Mouse (Mus musculus) right cerebral cortex, adult 2 months (tissue): ENCODE results near the gene Bbs5.
A peak's percentile ranks its signal among the peaks of the same experiment; 100 is the strongest.
"Not testable (repeated sequence)": the region's sequence is repeated elsewhere in the genome, so short reads cannot be mapped to it uniquely, and the experiment has no call there.

Source experiments
- DNase-seq, 2 experiments: peaks; one replicate each; pipeline ENCODE4 v3.0.0; 2021 to 2022; ENCODE audit warnings: low spot score in 2 of 2

Gene Bbs5

GRCm38 (mm10) chr2:69646726-69647490, at the start of gene Bbs5:
Gene Bbs5 (plus strand): TSS chr2:69647171.
- peak; percentile 96 to 97 for DNase-seq

- no peak for DNase-seq
Measured at GRCm38 (mm10) chr2:69603726-69604393, 43.1 kb upstream of the Bbs5 start.

- DNase-seq: no peak
Measured at GRCm38 (mm10) chr2:69606621-69607020, 40.4 kb upstream of the Bbs5 start.

- DNase-seq: no peak
Measured at GRCm38 (mm10) chr2:69612237-69612636, 34.7 kb upstream of the Bbs5 start.

GRCm38 (mm10) chr2:69612716-69613115, 34.3 kb upstream of the Bbs5 start:
- DNase-seq: no peak

GRCm38 (mm10) chr2:69613237-69613636, 33.7 kb upstream of the Bbs5 start:
- no peak for DNase-seq

GRCm38 (mm10) chr2:69618336-69618735, 28.6 kb upstream of the Bbs5 start:
- DNase-seq: no peak

- no peak for DNase-seq
Measured at GRCm38 (mm10) chr2:69619286-69619685, 27.7 kb upstream of the Bbs5 start.

GRCm38 (mm10) chr2:69629215-69629614, 17.8 kb upstream of the Bbs5 start:
- DNase-seq: no peak

- no peak for DNase-seq
Measured at GRCm38 (mm10) chr2:69629914-69630313, 17.1 kb upstream of the Bbs5 start.

- DNase-seq: no peak
Measured at GRCm38 (mm10) chr2:69630792-69631191, 16.2 kb upstream of the Bbs5 start.

GRCm38 (mm10) chr2:69631449-69631848, 15.5 kb upstream of the Bbs5 start:
- no peak for DNase-seq

GRCm38 (mm10) chr2:69635064-69635701, 11.8 kb upstream of the Bbs5 start:
- DNase-seq: peak; percentile 31 to 51

- DNase-seq: peak in 1 of 2 experiments; percentile 22
Measured at GRCm38 (mm10) chr2:69635807-69636206, 11.2 kb upstream of the Bbs5 start.

- DNase-seq: not testable (repeated sequence)
Measured at GRCm38 (mm10) chr2:69637989-69638388, 9.0 kb upstream of the Bbs5 start.

GRCm38 (mm10) chr2:69640100-69640499, 6.9 kb upstream of the Bbs5 start:
- DNase-seq: no peak

- no peak for DNase-seq
Measured at GRCm38 (mm10) chr2:69644968-69645617, 1.9 kb upstream of the Bbs5 start.

GRCm38 (mm10) chr2:69649716-69650115, 2.7 kb downstream of the Bbs5 start:
- DNase-seq: no peak

- DNase-seq: no peak
Measured at GRCm38 (mm10) chr2:69659326-69659725, 12.4 kb downstream of the Bbs5 start.

GRCm38 (mm10) chr2:69663827-69664476, 17.0 kb downstream of the Bbs5 start:
- no peak for DNase-seq

- DNase-seq: no peak
Measured at GRCm38 (mm10) chr2:69667656-69668055, 20.7 kb downstream of the Bbs5 start.

GRCm38 (mm10) chr2:69668414-69668813, 21.4 kb downstream of the Bbs5 start:
- DNase-seq: no peak
